In the genomic region with DNA sequence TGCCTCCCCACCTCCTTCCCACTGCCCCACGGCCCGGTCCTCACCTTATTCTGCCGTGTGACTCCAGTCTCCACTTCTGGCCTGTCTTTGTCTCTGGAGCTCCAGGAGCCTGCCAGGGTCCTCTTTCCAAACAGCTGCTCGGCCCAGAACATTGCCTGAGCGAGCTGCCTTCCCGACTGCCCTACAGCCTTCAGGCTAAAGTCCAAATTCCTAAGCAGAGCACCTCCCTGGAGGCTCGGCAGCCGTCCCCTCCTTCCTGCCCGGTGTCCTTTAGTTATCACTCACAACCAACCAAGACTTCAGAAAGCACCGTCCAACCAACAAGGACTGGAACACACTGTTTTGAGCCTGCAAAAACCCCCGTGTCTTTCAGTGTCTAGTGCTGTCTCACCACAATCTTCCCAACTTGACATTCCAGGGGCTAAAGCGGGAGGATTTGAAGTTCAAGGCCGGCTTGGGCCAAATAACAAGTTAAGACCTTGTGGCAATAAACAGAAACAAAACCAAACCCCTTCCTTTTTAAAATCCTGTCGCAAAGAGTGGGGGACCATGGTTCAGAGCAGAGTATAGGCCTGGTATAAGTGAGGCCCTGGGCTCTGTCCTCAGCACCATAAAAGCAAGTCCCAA, we compare ENCODE assay signal across 9 mouse cellular contexts. TPM values are rescaled to one million over a fixed set of nuclear protein-coding genes. Genes with fewer than 3 reads are reported as not detected.
DNase-seq lines count a peak whose midpoint lies in the region; TF ChIP-seq lines count a peak whose summit lies in the region.
"Had no signal": no experiment of that assay in that cellular context is flagged by ENCODE, and none has a peak within 500 bp of the region (broad histone marks: within the 10 kb centered on the region; RNA-seq: fewer than 3 reads in every experiment).

A gene (minus strand): TSS at position 164 of the 627 bp plus-strand sequence.

- intact Hi-C loops in left cerebral cortex, adult 2 months (cut with DNase I), result loop anchor here (2.0 to 10.0 kb wide), 3 partner anchors 68 to 250 kb away; no protein-coding TSS in a partner anchor
- intact Hi-C loops in heart, postnatal 10 days (cut with DNase I), result loop anchor here (5.0 kb wide), 2 partner anchors 180 to 200 kb away; no protein-coding TSS in a partner anchor

- TF ChIP-seq CTCF in left cerebral cortex, adult 2 months (IDR thresholded peaks at IDR 0.05), result no peak

- H3K36me3 ChIP-seq in forebrain, embryonic 10.5 days (replicated peaks), result no peaks in the 10 kb centered on the region
- H3K36me3 ChIP-seq: liver, embryonic 13.5 days had no signal

- no peaks in the 10 kb centered on the region for H3K9me3 ChIP-seq in forebrain, embryonic 10.5 days
- H3K9me3 ChIP-seq: liver, embryonic 13.5 days had no signal

- H3K4me3 ChIP-seq in left cerebral cortex, adult 2 months, result no peak within 1 kb of the TSS
- H3K4me3 ChIP-seq in forebrain, embryonic 10.5 days, result no peak within 1 kb of the TSS
- H3K4me3 ChIP-seq: liver, embryonic 13.5 days had no signal

- no peak within 1 kb of the TSS for H3K27ac ChIP-seq in left cerebral cortex, adult 2 months
- H3K27ac ChIP-seq in forebrain, embryonic 10.5 days, result no peak within 1 kb of the TSS
- H3K27ac ChIP-seq: liver, embryonic 13.5 days had no signal

- H3K27me3 ChIP-seq in forebrain, embryonic 10.5 days (ENCODE audit: poor library complexity, severe bottlenecking), result no peaks in the 10 kb centered on the region
- H3K27me3 ChIP-seq: liver, embryonic 13.5 days had no signal

- WGBS in forebrain, embryonic 10.5 days, result 68% methylated on average over 14 of the region's 14 CpGs

- peaks cover 13% of the 10 kb centered on the region for H3K4me1 ChIP-seq in forebrain, embryonic 10.5 days
- H3K4me1 ChIP-seq: liver, embryonic 13.5 days had no signal

- DNase-seq in left cerebral cortex, adult 2 months (ENCODE audit: extremely low spot score in 1 of 2, low spot score in 2 of 2), result no peak
- no peak for DNase-seq in left cerebral cortex, adult 11 months (ENCODE audit: low spot score)
- DNase-seq in adrenal gland, postnatal 4 days (ENCODE audit: low spot score in 2 of 2), result no peak
- DNase-seq in heart, postnatal 10 days, result peak in 1 of 2 experiments; percentile 32
- DNase-seq in layer of hippocampus, postnatal 10 days (ENCODE audit: low spot score in 2 of 2), result no peak
- DNase-seq in skeletal muscle tissue, adult 2 months (ENCODE audit: low read depth, low spot score), result peak; percentile 47
- DNase-seq in forebrain, embryonic 10.5 days (ENCODE audit: extremely low spot score, low spot score), result no peak
- DNase-seq in spleen, adult 18-20 months, result no peak
- DNase-seq: liver, embryonic 13.5 days had no signal

RNA-seq across cellular contexts. Expression of the gene that starts here (rescaled TPM):
- total RNA-seq in left cerebral cortex, adult 2 months (2021), result 10 to 100 TPM; 58.4 to 61.5 TPM
- 100 to 1,000 TPM; 116 to 117 TPM for total RNA-seq in adrenal gland, postnatal 4 days (2021)
- total RNA-seq in heart, postnatal 10 days (2021), result 10 to 100 TPM; 64.8 to 73.9 TPM
- 10 to 100 TPM; 72.4 to 90.2 TPM for total RNA-seq in layer of hippocampus, postnatal 10 days (2021)
- polyA plus RNA-seq in forebrain, embryonic 10.5 days (2016; fragmentation: Nextera tagmentation; extraction: Ambion mirVana), result 4.4 and 5.5 TPM in 2 replicates
